Mouse (Mus musculus) lung, adult 10 weeks (tissue): Measurements from ENCODE around the gene Egr2. TPM values are rescaled to one million over a fixed set of nuclear protein-coding genes. Genes with fewer than 3 reads are reported as not detected.

Experiments used
- polyA plus RNA-seq: library from polyadenylated mRNA; stranded (reverse); fragments of 350-450 nt; fragmentation: Illumina TruSeq; extraction: RNeasy Lipid Tissue Mini Kit (QIAGEN cat#74804); gene quantifications from one replicate; pipeline ENCODE4 v1.2.3, GENCODE M21; 2014; ENCODE audit warnings: low read depth, low replicate concordance; ENCODE audit not compliant: insufficient read depth

Egr2 gene
- 2.3 TPM for polyA plus RNA-seq

GRCm38 (mm10) chr10:67535256-67535655 is at the start of gene Egr2:
Gene Egr2 (plus strand): TSS chr10:67535475.

DNA sequence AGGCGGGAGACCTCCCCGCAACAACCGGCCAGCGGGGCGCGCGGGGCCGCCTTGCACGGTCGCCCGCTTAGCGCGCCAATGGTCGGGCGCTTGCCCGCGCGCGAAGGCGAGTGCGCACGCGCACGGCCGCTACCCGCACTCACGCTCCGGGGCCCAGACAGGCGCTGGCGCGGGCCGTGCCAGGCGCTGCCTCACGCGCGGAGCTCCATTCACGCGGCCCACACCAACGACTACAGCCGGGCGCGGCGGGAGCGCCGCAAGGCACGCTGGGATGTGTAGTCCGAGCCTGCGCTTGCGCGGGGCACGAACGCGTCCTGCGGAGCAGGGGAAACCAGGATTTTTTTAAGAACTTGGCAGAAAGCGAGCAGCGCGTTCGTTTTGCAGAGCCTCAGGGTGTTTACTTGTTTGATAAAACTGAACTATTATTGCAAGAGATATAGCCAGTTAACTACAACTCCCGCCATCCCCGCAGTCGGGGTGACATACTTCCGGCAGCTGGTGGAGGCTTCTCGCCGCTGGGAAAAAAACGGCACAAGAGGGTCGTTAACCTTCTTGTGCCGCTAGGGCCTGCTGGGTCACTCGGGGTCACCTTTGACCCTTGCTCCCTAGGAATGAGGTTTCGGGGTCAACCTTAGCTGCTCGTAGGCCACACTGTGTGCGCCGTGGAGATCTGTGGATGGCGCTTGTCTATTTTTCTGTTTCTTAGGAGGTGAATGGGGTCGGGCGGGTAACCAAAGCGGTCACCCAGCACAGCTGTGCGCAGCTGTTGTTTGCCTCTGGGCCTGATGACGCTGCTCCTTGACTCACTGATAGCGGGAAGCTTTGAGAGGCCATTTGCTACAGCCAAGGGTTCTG is 13.8 kb downstream of the Egr2 start, which contains the start of gene Ado:
Gene Ado (minus strand): TSS at position 79 of the 855 bp plus-strand sequence.

Other genes with a start within 250 kb of the Egr2 start
- gene Ado, start 13.5 kb downstream of the Egr2 start, polyA plus RNA-seq, result 9.6 TPM